Mouse (Mus musculus): Measurements from ENCODE around the gene Hoxb9.

GRCm38 (mm10) chr11:96260310-96260970 is 10.8 kb upstream of the Hoxb9 start:
- TF ChIP-seq E2F4 (IDR thresholded peaks at IDR 0.05; ENCODE audit: insufficient replicate concordance, low read depth, low read length) (no peak), ELF1 (IDR thresholded peaks at IDR 0.05; ENCODE audit: low read depth, low read length) (no peak), USF1 (IDR thresholded peaks at IDR 0.05; ENCODE audit: low read depth, low read length) (no peak), ETS1 (conservative IDR thresholded peaks at IDR 0.05; ENCODE audit: low read depth, low read length) (no peak), POLR2A (IDR thresholded peaks at IDR 0.05; ENCODE audit: low read depth, low read length) (no peak), HCFC1 (IDR thresholded peaks at IDR 0.05; ENCODE audit: low read depth, low read length) (no peak), MAFK (IDR thresholded peaks at IDR 0.05; ENCODE audit: insufficient replicate concordance, low read length) (no peak), TBP (conservative IDR thresholded peaks at IDR 0.05; ENCODE audit: low read depth, low read length) (no peak), CTCF (conservative IDR thresholded peaks at IDR 0.05 in 1 of 2, IDR thresholded peaks at IDR 0.05 in 1 of 2; ENCODE audit: low read depth in 2 of 2, low read length in 2 of 2) (no peak), EP300 (IDR thresholded peaks at IDR 0.05; ENCODE audit: low read length) (no peak)
